8 mouse cellular contexts compared by ENCODE assay signal in genomic region chr19:3718481-3719361, GRCm38 (mm10). TPM values are rescaled to one million over a fixed set of nuclear protein-coding genes. Genes with fewer than 3 reads are reported as not detected.
DNase-seq lines count a peak whose midpoint lies in the region; ATAC-seq lines count a peak whose summit lies in the region.

No protein-coding gene starts in this region.

- H3K9ac ChIP-seq in heart, embryonic 15.5 days = peak overlapping the region; percentile 52
- H3K9ac ChIP-seq in liver, embryonic 13.5 days = peak overlapping the region; percentile 68
- H3K9ac ChIP-seq in stomach, embryonic 15.5 days = 0 out of 2 replicates have a peak overlapping the region, but pooled peaks have one; percentile 23

- peak; percentile 68 for ATAC-seq in heart, embryonic 15.5 days (replicated peaks; ENCODE audit: insufficient number of reproducible peaks, insufficient read depth, low FRiP score, low read depth)
- peak; percentile 69 for ATAC-seq in liver, embryonic 13.5 days (ENCODE audit: low read depth)
- ATAC-seq in stomach, embryonic 15.5 days (ENCODE audit: insufficient read depth, low FRiP score, low read depth) = peak; percentile 69

- peak overlapping the region; percentile 58 for H3K4me3 ChIP-seq in brown adipose tissue, adult 24 weeks (ENCODE audit: insufficient read depth, low read depth, low read length)
- peak overlapping the region; percentile 53 for H3K4me3 ChIP-seq in forebrain, embryonic 10.5 days
- peak overlapping the region; percentile 53 for H3K4me3 ChIP-seq in heart, embryonic 15.5 days
- H3K4me3 ChIP-seq in liver, embryonic 13.5 days (replicated peaks) = peak overlapping the region; percentile 58
- peak overlapping the region; percentile 45 for H3K4me3 ChIP-seq in stomach, embryonic 15.5 days (replicated peaks)

- no peak overlapping the region for H3K27ac ChIP-seq in brown adipose tissue, adult 24 weeks (replicated peaks; ENCODE audit: low read depth, low read length)
- H3K27ac ChIP-seq in forebrain, embryonic 10.5 days = peak overlapping the region; percentile 74
- 0 out of 2 replicates have a peak overlapping the region, but pooled peaks have one; percentile 9 for H3K27ac ChIP-seq in heart, embryonic 15.5 days
- no peak overlapping the region for H3K27ac ChIP-seq in liver, embryonic 13.5 days
- peak overlapping the region; percentile 44 for H3K27ac ChIP-seq in stomach, embryonic 15.5 days

- peaks cover 51% of the 10 kb centered on the region for H3K36me3 ChIP-seq in forebrain, embryonic 10.5 days (replicated peaks)
- peaks cover 13% of the 10 kb centered on the region for H3K36me3 ChIP-seq in heart, embryonic 15.5 days
- H3K36me3 ChIP-seq in liver, embryonic 13.5 days = peaks cover 41% of the 10 kb centered on the region
- peaks cover 32% of the 10 kb centered on the region for H3K36me3 ChIP-seq in stomach, embryonic 15.5 days

- WGBS in forebrain, embryonic 10.5 days = 41% methylated on average over 19 of the region's 19 CpGs
- 40% methylated on average over 19 of the region's 19 CpGs for WGBS in heart, embryonic 15.5 days
- 39% methylated on average over 19 of the region's 19 CpGs for WGBS in liver, embryonic 13.5 days (ENCODE audit: insufficient replicate concordance)
- 34% methylated on average over 19 of the region's 19 CpGs for WGBS in stomach, embryonic 15.5 days

- peaks cover 4% of the 10 kb centered on the region; the same call in 1 of the 2 replicates for H3K9me3 ChIP-seq in forebrain, embryonic 10.5 days
- no peaks in the 10 kb centered on the region for H3K9me3 ChIP-seq in heart, embryonic 15.5 days (replicated peaks)
- no peaks in the 10 kb centered on the region for H3K9me3 ChIP-seq in liver, embryonic 13.5 days (replicated peaks)
- H3K9me3 ChIP-seq in stomach, embryonic 15.5 days = no peaks in the 10 kb centered on the region

- peak overlapping the region; percentile 97 for H3K4me2 ChIP-seq in heart, embryonic 15.5 days
- peak overlapping the region; percentile 84 for H3K4me2 ChIP-seq in liver, embryonic 13.5 days
- peak overlapping the region; percentile 95 for H3K4me2 ChIP-seq in stomach, embryonic 15.5 days

- H3K4me1 ChIP-seq in brown adipose tissue, adult 24 weeks (ENCODE audit: control insufficient read depth, insufficient read depth, insufficient read length, low read length) = peaks cover 2% of the 10 kb centered on the region; the same call in 1 of the 2 replicates
- H3K4me1 ChIP-seq in forebrain, embryonic 10.5 days = peaks cover 16% of the 10 kb centered on the region
- H3K4me1 ChIP-seq in heart, embryonic 15.5 days (replicated peaks) = peaks cover 13% of the 10 kb centered on the region
- H3K4me1 ChIP-seq in liver, embryonic 13.5 days (replicated peaks) = peaks cover 15% of the 10 kb centered on the region
- H3K4me1 ChIP-seq in stomach, embryonic 15.5 days = peaks cover 13% of the 10 kb centered on the region; the same call in 1 of the 2 replicates

- DNase-seq in A20 (ENCODE audit: low read depth, low spot score) = peak; percentile 83
- peak; percentile 70 for DNase-seq in forebrain, embryonic 10.5 days (ENCODE audit: extremely low spot score, low spot score)
- DNase-seq in kidney, postnatal 10 days = peak; percentile 81
- peak; percentile 28 for DNase-seq in liver, embryonic 13.5 days
- DNase-seq in neural tube, embryonic 10.5 days (ENCODE audit: extremely low spot score, low spot score) = peak; percentile 66

- no peaks in the 10 kb centered on the region for H3K27me3 ChIP-seq in forebrain, embryonic 10.5 days (ENCODE audit: poor library complexity, severe bottlenecking)
- no peaks in the 10 kb centered on the region for H3K27me3 ChIP-seq in heart, embryonic 15.5 days
- H3K27me3 ChIP-seq in liver, embryonic 13.5 days = no peaks in the 10 kb centered on the region
- H3K27me3 ChIP-seq in stomach, embryonic 15.5 days (replicated peaks) = no peaks in the 10 kb centered on the region

RNA-seq across cellular contexts. Expression of gene 1810055G02Rik, which starts 10.6 kb away (rescaled TPM):
- 5.3 and 6.6 TPM in 2 replicates for polyA plus RNA-seq in brown adipose tissue, adult 24 weeks (2012; ENCODE audit: insufficient read depth, insufficient read length, missing spikeins)
- 44.9 and 47.7 TPM in 2 replicates for polyA plus RNA-seq in forebrain, embryonic 10.5 days (2016; fragmentation: Nextera tagmentation; extraction: Ambion mirVana)
- polyA plus RNA-seq in heart, embryonic 15.5 days (2015; fragmentation: Nextera tagmentation; extraction: Ambion mirVana) = 15.9 and 26.6 TPM in 2 replicates
- 13.2 and 14.5 TPM in 2 replicates for polyA plus RNA-seq in liver, embryonic 13.5 days (2015; fragmentation: Nextera tagmentation; extraction: Ambion mirVana)
- 31.6 and 35.9 TPM in 2 replicates for polyA plus RNA-seq in stomach, embryonic 15.5 days (2015; fragmentation: Nextera tagmentation; extraction: Ambion mirVana)

RNA-seq across cellular contexts. Expression of gene Lrp5, which starts 32.4 kb away (rescaled TPM):
- polyA plus RNA-seq in brown adipose tissue, adult 24 weeks (2012; ENCODE audit: insufficient read depth, insufficient read length, missing spikeins) = 13.2 TPM in 2 replicates
- 3.6 and 3.9 TPM in 2 replicates for polyA plus RNA-seq in forebrain, embryonic 10.5 days (2016; fragmentation: Nextera tagmentation; extraction: Ambion mirVana)
- 3.0 and 4.3 TPM in 2 replicates for polyA plus RNA-seq in heart, embryonic 15.5 days (2015; fragmentation: Nextera tagmentation; extraction: Ambion mirVana)
- polyA plus RNA-seq in liver, embryonic 13.5 days (2015; fragmentation: Nextera tagmentation; extraction: Ambion mirVana) = 1.9 and 2.0 TPM in 2 replicates
- 5.3 and 6.2 TPM in 2 replicates for polyA plus RNA-seq in stomach, embryonic 15.5 days (2015; fragmentation: Nextera tagmentation; extraction: Ambion mirVana)

RNA-seq across cellular contexts. Expression of gene Kmt5b, which starts 48.5 kb away (rescaled TPM):
- polyA plus RNA-seq in brown adipose tissue, adult 24 weeks (2012; ENCODE audit: insufficient read depth, insufficient read length, missing spikeins) = 15.9 and 20.4 TPM in 2 replicates
- polyA plus RNA-seq in forebrain, embryonic 10.5 days (2016; fragmentation: Nextera tagmentation; extraction: Ambion mirVana) = 29.2 and 29.3 TPM in 2 replicates
- 19.6 and 20.9 TPM in 2 replicates for polyA plus RNA-seq in heart, embryonic 15.5 days (2015; fragmentation: Nextera tagmentation; extraction: Ambion mirVana)
- polyA plus RNA-seq in liver, embryonic 13.5 days (2015; fragmentation: Nextera tagmentation; extraction: Ambion mirVana) = 6.5 and 8.9 TPM in 2 replicates
- polyA plus RNA-seq in stomach, embryonic 15.5 days (2015; fragmentation: Nextera tagmentation; extraction: Ambion mirVana) = 24.4 and 26.3 TPM in 2 replicates

Comparison
In these comparisons a context has a peak if more than half of its experiments do, and no peak if none do; other contexts are left out.
1. DNase-seq: peak in every context shown above with its lines; median percentile 83 in A20; 81 in kidney, postnatal 10 days; 70 in forebrain, embryonic 10.5 days; 66 in neural tube, embryonic 10.5 days; 28 in liver, embryonic 13.5 days.
2. H3K27ac ChIP-seq: peak in forebrain, embryonic 10.5 days (single experiment), heart, embryonic 15.5 days (single experiment) and stomach, embryonic 15.5 days (single experiment); none in brown adipose tissue, adult 24 weeks (single experiment) and liver, embryonic 13.5 days (single experiment).
3. Peak in every context shown above with its lines, with median percentiles within 50 percentile points of each other: H3K4me3 ChIP-seq, ATAC-seq, H3K4me2 ChIP-seq and H3K9ac ChIP-seq.